Mouse (Mus musculus) lung, postnatal 0 days (tissue): ENCODE measurements around the gene Sertad4.

Experiments
- CTCF ChIP-seq: IDR thresholded peaks from 2 replicates; pipeline ENCODE4 v1.5.1; 2016; ENCODE audit warnings: antibody characterized with exemption, mild to moderate bottlenecking
- EP300 ChIP-seq: IDR thresholded peaks from 2 replicates; pipeline ENCODE4 v1.6.1; 2016; ENCODE audit warnings: antibody characterized with exemption, mild to moderate bottlenecking, control low read depth

DNA sequence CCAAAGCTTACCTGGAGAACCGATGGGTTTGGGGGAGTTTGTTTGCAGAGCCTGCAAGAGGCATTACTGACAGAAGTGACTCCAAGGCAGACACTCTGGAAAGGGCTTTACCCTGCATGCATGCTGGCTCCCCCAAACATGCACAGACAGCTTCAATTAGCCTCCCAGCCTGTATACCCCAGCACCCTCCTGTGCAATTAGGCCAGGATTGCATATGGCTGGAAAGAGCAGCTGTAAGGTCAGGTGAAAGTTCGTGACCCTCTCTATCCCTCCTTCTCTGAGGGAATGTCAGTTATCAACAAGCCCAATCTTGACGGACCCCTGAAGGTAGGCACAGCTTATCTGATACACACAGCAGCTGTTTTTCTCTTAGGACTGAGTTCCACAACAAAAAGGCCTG lies 40.9 kb downstream of the Sertad4 start:
- no peak for TF ChIP-seq EP300
- no peak for TF ChIP-seq CTCF
